15 mouse cellular contexts compared by ENCODE assay signal in genomic region chr10:83039414-83039813, GRCm38 (mm10).
"Had no signal": no experiment of that assay in that cellular context is flagged by ENCODE, and none has a peak within 500 bp of the region (broad histone marks: within the 10 kb centered on the region; RNA-seq: fewer than 3 reads in every experiment).

No protein-coding gene starts in this region.

- H3K4me3 ChIP-seq: midbrain, embryonic 12.5 days; neural tube, embryonic 13.5 days; stomach, embryonic 15.5 days had no signal

- H3K9me3 ChIP-seq: midbrain, embryonic 12.5 days; neural tube, embryonic 13.5 days; stomach, embryonic 15.5 days had no signal

- DNase-seq: kidney, adult 11 months; kidney, adult 9 months; kidney, postnatal 36 days; left cerebral cortex, postnatal 4 days; lung, adult 2 months; lung, postnatal 36 days; retina, postnatal 1 day; right cerebral cortex, postnatal 14 days had no signal

- H3K27me3 ChIP-seq: midbrain, embryonic 12.5 days; neural tube, embryonic 13.5 days; stomach, embryonic 15.5 days had no signal

- H3K36me3 ChIP-seq: midbrain, embryonic 12.5 days; neural tube, embryonic 13.5 days; stomach, embryonic 15.5 days had no signal

- H3K27ac ChIP-seq: kidney, postnatal 0 days; liver, embryonic 14.5 days; midbrain, embryonic 12.5 days; neural tube, embryonic 13.5 days; stomach, embryonic 15.5 days had no signal

- ATAC-seq: lung, postnatal 0 days; midbrain, embryonic 16.5 days had no signal
